Mouse (Mus musculus): ENCODE data around the gene Tnfrsf13b.

- TF ChIP-seq POLR2A (IDR thresholded peaks at IDR 0.05; ENCODE audit: extremely low read depth, insufficient read depth, low read length) = peak; percentile 97
- no peak for TF ChIP-seq CTCF (IDR thresholded peaks at IDR 0.05; ENCODE audit: extremely low read depth, insufficient read depth, low read length)
These were observed 48.5 kb downstream of the Tnfrsf13b start, which contains the start of gene Usp22 for GRCm38 (mm10) chr11:61174821-61175658.

Data from cortical plate, adult 2 months (tissue).